Mouse (Mus musculus) kidney, embryonic 16.5 days (tissue): ENCODE data around the gene Thsd7a. TPM values are rescaled to one million over a fixed set of nuclear protein-coding genes. Genes with fewer than 3 reads are reported as not detected.

Experiments used
- ATAC-seq: fragments of 200-750 bp; cut with Nextera tagmentation; 2 replicates; pipeline ENCODE4 v1.8.0; 2017; ENCODE audit warnings: moderate TSS enrichment; ENCODE audit not compliant: low FRiP score, low TSS enrichment
- H3K27ac ChIP-seq: fragments of 300-500 bp; sonication (generic); 2 replicates; pipeline ENCODE4 v1.5.1; 2014; ENCODE audit warnings: low read length
- H3K27me3 ChIP-seq: fragments of 300-500 bp; sonication (generic); 2 replicates; pipeline ENCODE4 v1.6.1; 2014; ENCODE audit warnings: low read length, control low read depth, mixed read lengths; ENCODE audit not compliant: insufficient read depth
- H3K36me3 ChIP-seq: fragments of 300-500 bp; sonication (generic); 2 replicates; pipeline ENCODE4 v1.6.1; 2014; ENCODE audit warnings: low read length, control low read depth, mixed read lengths; ENCODE audit not compliant: insufficient read depth
- H3K4me1 ChIP-seq: fragments of 300-500 bp; sonication (generic); 2 replicates; pipeline ENCODE4 v1.6.1; 2014; ENCODE audit warnings: low read length, control low read depth, mixed read lengths; ENCODE audit not compliant: insufficient read depth
- H3K4me2 ChIP-seq: fragments of 300-500 bp; sonication (generic); replicated peaks from 2 replicates; pipeline ENCODE4 v1.6.1; 2014; ENCODE audit warnings: low read depth, low read length
- H3K4me3 ChIP-seq: fragments of 300-500 bp; sonication (generic); 2 replicates; pipeline ENCODE4 v1.5.1; 2014; ENCODE audit warnings: mild to moderate bottlenecking, low read length
- H3K9ac ChIP-seq: fragments of 300-500 bp; sonication (generic); replicated peaks from 2 replicates; pipeline ENCODE4 v1.6.1; 2014; ENCODE audit warnings: low read length
- H3K9me3 ChIP-seq: fragments of 300-500 bp; sonication (generic); 2 replicates; pipeline ENCODE4 v1.6.1; 2016; ENCODE audit warnings: low read length, control low read depth
- WGBS: fragments of 180-500 bp; shearing (Covaris S2); extraction: QIAGEN DNeasy Blood & Tissue Kit; methylation state at CpG from one replicate; pipeline ENCODE4 v1.1.7; 2014; 5-methylcytosine and 5-hydroxymethylcytosine counted together
- polyA plus RNA-seq: library from polyadenylated mRNA; unstranded; fragments of >200 nt; fragmentation: Nextera tagmentation; extraction: Ambion mirVana; gene quantifications from 2 replicates; pipeline ENCODE4 v1.2.1, GENCODE M21; 2015

Thsd7a gene
- polyA plus RNA-seq, 1 experiment from 2014 or later = 7.9 TPM

DNA sequence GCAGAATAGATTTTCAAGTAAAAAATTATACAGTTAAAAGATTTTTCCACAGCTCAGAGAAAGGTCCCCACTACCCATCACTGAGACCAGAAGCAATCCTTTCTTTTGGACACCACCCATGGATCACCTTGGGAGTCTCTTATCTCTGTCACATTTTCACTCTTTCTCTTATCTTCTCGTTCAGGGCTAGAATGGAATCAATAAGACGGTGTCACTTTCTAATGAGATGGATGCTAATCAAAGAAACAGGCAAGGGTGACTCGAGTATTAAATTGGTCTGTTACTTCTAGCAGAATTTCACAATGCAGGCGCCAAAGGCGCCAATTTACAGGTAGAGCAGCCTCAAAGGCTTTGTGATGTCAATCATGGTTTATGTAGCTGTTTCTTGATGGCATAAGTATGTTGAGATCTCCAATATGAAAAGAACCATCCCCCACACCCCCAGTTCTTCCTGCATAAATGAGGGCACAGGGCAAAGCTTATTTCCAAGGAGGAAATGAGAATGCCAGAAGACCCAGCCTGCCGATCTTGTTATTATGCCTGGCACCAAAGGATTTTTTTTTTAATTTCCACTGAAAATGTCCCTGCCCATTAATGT lies 173.5 kb downstream of the Thsd7a start:
- Histone ChIP-seq H3K36me3 (no peaks in the 10 kb centered on the region), H3K9ac (no peak overlapping the region), H3K27ac (no peak overlapping the region), H3K4me1 (no peaks in the 10 kb centered on the region), H3K4me3 (no peak overlapping the region), H3K9me3 (no peaks in the 10 kb centered on the region), H3K4me2 (no peak overlapping the region), H3K27me3 (no peaks in the 10 kb centered on the region)
- WGBS = 79% methylated on average over 6 of the region's 6 CpGs
- ATAC-seq = no peak

DNA sequence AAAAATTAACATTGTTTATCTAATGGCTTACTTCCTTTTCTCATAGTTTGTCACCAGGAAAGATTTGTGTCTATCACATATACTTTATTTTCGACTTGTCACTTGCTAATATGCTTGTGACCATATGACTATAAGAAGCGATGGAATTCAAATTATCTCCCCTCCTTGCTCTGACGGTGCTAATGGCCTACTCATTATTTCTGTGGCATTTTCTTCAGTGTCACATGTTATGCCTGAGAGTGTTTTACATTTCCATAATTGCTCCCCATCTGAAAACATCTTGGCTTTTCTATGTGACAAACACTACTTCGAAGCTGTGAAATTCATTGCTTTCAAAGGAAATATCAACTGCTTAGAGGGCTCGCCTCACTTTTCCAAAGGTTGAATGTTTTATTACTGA lies 177.0 kb downstream of the Thsd7a start:
- 63% methylated on average over 5 of the region's 5 CpGs for WGBS
- Histone ChIP-seq H3K4me2 (no peak overlapping the region), H3K4me1 (no peaks in the 10 kb centered on the region), H3K9me3 (no peaks in the 10 kb centered on the region), H3K9ac (no peak overlapping the region), H3K27ac (no peak overlapping the region), H3K27me3 (no peaks in the 10 kb centered on the region), H3K4me3 (no peak overlapping the region), H3K36me3 (no peaks in the 10 kb centered on the region)
- ATAC-seq = no peak

DNA sequence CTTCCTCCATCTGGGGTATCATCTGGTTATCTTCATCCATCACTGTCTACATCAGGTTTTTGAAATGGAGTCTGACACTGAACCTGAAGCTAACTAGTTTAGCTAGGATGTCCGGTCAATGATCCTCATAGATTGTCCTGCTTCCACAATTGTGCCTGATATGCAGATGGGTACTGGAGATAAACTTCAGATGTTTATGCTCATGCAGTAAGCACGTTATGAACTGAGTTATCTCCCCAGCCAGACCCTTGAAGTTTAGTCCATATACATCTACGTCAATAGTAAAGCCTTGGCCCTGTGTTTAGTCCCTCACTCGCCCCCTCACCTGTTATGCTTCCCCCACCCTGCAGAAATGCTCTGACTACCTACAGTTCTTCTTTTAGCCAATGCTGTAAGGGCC lies 184.1 kb downstream of the Thsd7a start:
- no peaks in the 10 kb centered on the region for H3K9me3 ChIP-seq
- no peak overlapping the region for H3K27ac ChIP-seq
- H3K4me2 ChIP-seq = no peak overlapping the region
- 82% methylated on average over 4 of the region's 4 CpGs for WGBS
- H3K36me3 ChIP-seq = no peaks in the 10 kb centered on the region
- no peak for ATAC-seq
- no peaks in the 10 kb centered on the region for H3K27me3 ChIP-seq
- no peak overlapping the region for H3K4me3 ChIP-seq
- H3K4me1 ChIP-seq = no peaks in the 10 kb centered on the region
- no peak overlapping the region for H3K9ac ChIP-seq

DNA sequence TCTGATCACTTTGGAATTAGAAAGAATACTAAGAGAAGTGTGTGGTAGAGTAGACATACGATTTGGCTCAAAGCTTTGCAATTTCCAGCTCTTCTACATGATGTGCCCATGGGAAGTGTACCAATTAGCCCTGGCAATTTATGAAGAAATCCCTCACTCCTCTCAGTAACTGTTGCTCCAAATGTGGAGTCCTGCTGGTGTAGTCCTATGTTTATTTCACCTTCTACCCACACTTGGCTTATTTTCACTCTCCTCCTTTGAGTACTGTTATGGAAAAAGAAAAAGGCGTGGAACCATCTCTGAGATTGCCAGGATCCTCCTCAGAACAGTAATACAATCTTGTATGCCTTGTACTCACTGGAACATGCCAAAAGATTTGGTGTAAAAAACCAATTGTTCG lies 186.9 kb downstream of the Thsd7a start:
- no peaks in the 10 kb centered on the region for H3K36me3 ChIP-seq
- H3K4me3 ChIP-seq = no peak overlapping the region
- no peaks in the 10 kb centered on the region for H3K4me1 ChIP-seq
- H3K4me2 ChIP-seq = no peak overlapping the region
- H3K9ac ChIP-seq = no peak overlapping the region
- H3K9me3 ChIP-seq = no peaks in the 10 kb centered on the region
- H3K27me3 ChIP-seq = no peaks in the 10 kb centered on the region
- no peak overlapping the region for H3K27ac ChIP-seq
- WGBS = 80% methylated on average over 3 of the region's 3 CpGs
- ATAC-seq = no peak

DNA sequence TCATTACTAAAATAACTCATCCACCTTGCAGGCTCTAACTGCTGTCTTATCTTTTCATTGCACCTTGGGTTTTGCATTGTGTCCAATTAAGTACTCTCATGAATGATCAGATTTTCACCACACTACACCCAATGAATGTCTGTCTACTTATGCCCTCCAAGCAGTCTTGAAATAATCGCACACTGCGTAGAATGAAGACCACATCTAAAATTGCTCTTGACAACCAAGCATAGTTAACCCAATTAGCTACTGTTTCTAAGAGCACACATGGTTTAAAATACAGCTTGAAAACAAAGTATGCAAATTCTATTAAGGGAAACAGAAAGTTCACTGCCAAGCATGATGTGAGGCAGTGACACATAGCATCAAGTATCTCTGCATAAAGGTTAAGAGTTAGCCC lies 188.7 kb downstream of the Thsd7a start:
- 96% methylated on average over 2 of the region's 2 CpGs for WGBS

DNA sequence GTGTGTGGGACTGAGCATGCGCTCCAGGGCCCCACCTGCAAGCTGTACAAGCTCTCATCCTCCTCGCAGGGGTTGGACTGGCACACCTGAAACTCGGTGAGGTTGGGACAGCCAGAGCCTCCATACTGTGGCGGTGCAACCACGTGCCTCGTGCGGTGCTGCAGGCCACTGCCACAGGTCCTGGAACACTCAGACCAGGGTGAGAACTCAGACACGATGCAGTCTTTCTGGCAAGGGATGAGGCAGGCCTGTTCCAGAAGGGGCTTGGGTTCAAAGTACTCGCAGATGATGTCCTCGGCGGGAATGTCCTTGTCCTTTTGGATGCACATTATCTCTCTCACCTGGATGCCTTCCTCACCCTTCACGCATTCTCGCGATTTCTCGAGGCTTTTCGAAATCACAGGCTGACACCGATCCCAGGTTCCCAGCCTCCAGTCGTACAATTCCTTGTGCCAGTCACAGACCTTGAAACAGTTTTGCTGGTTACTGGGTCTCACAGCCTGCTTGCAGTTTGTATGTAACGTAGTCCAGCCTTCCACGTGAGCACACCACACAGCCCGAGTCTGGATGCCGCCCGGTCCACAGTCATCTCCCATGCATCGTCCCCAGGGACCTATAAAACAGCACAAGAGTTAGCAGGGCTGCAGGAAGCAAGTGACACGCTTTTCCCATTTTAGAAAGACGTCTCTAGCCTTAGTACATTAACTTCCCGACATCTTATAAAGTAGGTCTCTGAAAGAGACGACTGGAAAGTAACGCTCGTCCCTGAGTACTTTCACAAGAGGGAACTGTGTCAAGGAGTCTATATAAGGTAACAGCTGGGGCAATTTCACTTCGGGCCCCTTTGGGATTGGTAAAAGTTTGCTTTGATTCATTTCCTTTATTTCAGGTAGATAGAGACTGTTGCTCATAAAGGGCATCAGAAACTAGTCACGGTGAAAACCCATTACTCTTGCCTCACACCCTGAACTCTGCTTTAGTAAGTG lies 193.8 kb downstream of the Thsd7a start:
- Histone ChIP-seq H3K27ac (no peak overlapping the region), H3K4me1 (no peaks in the 10 kb centered on the region), H3K4me3 (no peak overlapping the region), H3K27me3 (no peaks in the 10 kb centered on the region), H3K9me3 (no peaks in the 10 kb centered on the region), H3K36me3 (0 out of 2 replicates have a peak, but pooled peaks cover 4% of the 10 kb centered on the region), H3K4me2 (peak overlapping the region; percentile 31; the same call in 1 of the 2 replicates), H3K9ac (no peak overlapping the region)
- WGBS = 69% methylated on average over 32 of the region's 32 CpGs
- ATAC-seq = no peak

More for the DNA sequence above, 188.7 kb downstream of the Thsd7a start:
- no peaks in the 10 kb centered on the region for H3K4me1 ChIP-seq
- H3K4me3 ChIP-seq = no peak overlapping the region
- no peak overlapping the region for H3K27ac ChIP-seq
- H3K9ac ChIP-seq = no peak overlapping the region
- no peaks in the 10 kb centered on the region for H3K36me3 ChIP-seq
- H3K9me3 ChIP-seq = no peaks in the 10 kb centered on the region
- no peak for ATAC-seq
- H3K4me2 ChIP-seq = no peak overlapping the region
- no peaks in the 10 kb centered on the region for H3K27me3 ChIP-seq

DNA sequence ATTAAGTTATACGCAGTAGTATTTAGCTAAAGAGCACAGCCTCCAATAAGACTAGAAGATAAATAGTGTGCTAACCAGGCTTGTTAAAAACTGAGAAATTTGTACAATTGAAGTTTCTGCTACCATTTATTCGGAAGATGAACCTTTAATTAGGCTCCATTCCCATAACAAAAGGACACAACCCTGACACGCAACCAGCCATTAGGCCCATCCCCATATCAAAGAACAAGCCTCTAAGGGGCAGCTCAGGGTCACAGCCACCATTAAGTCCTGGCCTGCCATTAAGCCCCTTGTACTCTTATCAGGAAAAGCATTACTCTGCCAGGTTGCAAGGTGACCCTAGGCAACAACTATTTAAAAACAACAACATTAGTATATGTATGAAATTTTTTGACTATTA lies 198.0 kb downstream of the Thsd7a start:
- ATAC-seq = no peak

DNA sequence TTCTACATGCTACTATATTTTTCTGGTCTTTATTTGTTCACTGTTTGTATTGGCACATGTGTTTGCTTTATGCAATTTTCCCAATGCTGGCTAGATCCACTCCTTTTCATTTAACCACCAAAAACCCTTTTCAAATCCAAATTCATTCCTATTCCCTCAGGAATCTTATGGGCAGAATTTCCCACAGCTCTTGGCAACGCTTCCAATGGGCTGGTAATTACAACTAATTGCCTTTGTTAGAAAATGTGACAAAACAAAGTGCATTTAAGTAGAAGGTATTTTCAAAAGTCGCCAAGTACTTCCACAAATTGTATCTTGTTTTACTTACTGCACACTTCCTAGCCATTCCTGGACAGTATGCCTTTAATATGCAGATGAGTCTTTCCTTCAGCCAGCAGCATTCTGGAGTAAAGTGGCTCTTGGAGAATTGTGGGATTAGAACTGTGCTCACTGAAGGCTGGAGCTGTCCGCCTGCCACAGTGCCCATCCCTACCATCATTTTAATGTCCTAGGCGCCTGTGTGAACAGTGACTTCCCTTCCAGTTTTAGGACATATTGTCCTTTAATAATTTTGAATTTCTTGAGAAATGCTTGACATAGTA lies 199.1 kb downstream of the Thsd7a start:
- ATAC-seq = no peak

More for the DNA sequence above, 198.0 kb downstream of the Thsd7a start:
- no peaks in the 10 kb centered on the region for H3K9me3 ChIP-seq
- H3K4me2 ChIP-seq = no peak overlapping the region
- no peaks in the 10 kb centered on the region for H3K4me1 ChIP-seq
- no peak overlapping the region for H3K27ac ChIP-seq
- no peaks in the 10 kb centered on the region for H3K27me3 ChIP-seq
- H3K9ac ChIP-seq = no peak overlapping the region
- WGBS = 79% methylated on average over 3 of the region's 3 CpGs
- H3K4me3 ChIP-seq = no peak overlapping the region
- H3K36me3 ChIP-seq = 0 out of 2 replicates have a peak, but pooled peaks cover 4% of the 10 kb centered on the region

DNA sequence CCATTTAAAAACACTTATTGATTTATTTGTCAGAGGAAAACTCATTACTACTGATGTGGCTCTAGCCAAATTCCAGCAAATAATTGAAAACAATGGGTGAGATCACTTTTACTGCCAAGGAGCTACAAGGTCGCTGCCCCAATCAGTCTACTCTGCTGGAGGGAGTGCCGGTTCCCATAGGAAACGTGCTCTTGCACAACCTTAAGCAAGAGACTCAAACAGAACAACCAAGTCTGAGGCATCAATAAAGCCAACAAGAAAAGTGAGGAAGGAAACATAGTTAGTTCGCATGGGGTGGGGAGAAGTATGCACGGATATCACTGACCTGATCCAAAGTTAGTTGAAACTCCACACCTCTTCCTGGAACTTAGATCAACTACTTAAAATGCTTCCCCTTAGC lies 205.1 kb downstream of the Thsd7a start:
- Histone ChIP-seq H3K27me3 (no peaks in the 10 kb centered on the region), H3K27ac (no peak overlapping the region), H3K4me1 (no peaks in the 10 kb centered on the region), H3K4me3 (no peak overlapping the region), H3K9me3 (no peaks in the 10 kb centered on the region), H3K4me2 (no peak overlapping the region), H3K9ac (no peak overlapping the region), H3K36me3 (no peaks in the 10 kb centered on the region)
- no peak for ATAC-seq
- WGBS = 34% methylated on average over 5 of the region's 5 CpGs

More for the DNA sequence above, 199.1 kb downstream of the Thsd7a start:
- Histone ChIP-seq H3K9me3 (no peaks in the 10 kb centered on the region), H3K27ac (no peak overlapping the region), H3K4me1 (no peaks in the 10 kb centered on the region), H3K4me2 (no peak overlapping the region), H3K36me3 (0 out of 2 replicates have a peak, but pooled peaks cover 4% of the 10 kb centered on the region), H3K9ac (no peak overlapping the region), H3K27me3 (no peaks in the 10 kb centered on the region), H3K4me3 (no peak overlapping the region)
- 63% methylated on average over 4 of the region's 4 CpGs for WGBS
